Mouse (Mus musculus) inflammation-experienced regulatory T-cells, adult 6 months (primary cell): ENCODE results near the gene Gm21317. TPM values are rescaled to one million over a fixed set of nuclear protein-coding genes. Genes with fewer than 3 reads are reported as not detected.
"Not testable (repeated sequence)": the region's sequence is repeated elsewhere in the genome, so short reads cannot be mapped to it uniquely, and the experiment has no call there.

Experiments
- ATAC-seq: one replicate; pipeline ENCODE4 v1.8.0; 2017
- polyA plus RNA-seq, 3 experiments: library from polyadenylated mRNA; unstranded; fragments of 100-300 nt; shearing (Covaris generic); gene quantifications; one replicate each; pipeline ENCODE4 v1.2.1; 2017

Gene Gm21317
- not detected for polyA plus RNA-seq

- not testable (repeated sequence) for ATAC-seq
Observed at GRCm38 (mm10) chrY:82224927-82225326, at the start of gene Gm21317. Gene Gm21317, plus strand, starts transcription at chrY:82225227.
